Mouse (Mus musculus): ENCODE results near the gene Hoxa1. TPM values are rescaled to one million over a fixed set of nuclear protein-coding genes. Genes with fewer than 3 reads are reported as not detected.

The Hoxa1 gene
- total and polyA plus RNA-seq, 3 experiments = 1.9 to 3.7 (median 3.2) TPM

DNA sequence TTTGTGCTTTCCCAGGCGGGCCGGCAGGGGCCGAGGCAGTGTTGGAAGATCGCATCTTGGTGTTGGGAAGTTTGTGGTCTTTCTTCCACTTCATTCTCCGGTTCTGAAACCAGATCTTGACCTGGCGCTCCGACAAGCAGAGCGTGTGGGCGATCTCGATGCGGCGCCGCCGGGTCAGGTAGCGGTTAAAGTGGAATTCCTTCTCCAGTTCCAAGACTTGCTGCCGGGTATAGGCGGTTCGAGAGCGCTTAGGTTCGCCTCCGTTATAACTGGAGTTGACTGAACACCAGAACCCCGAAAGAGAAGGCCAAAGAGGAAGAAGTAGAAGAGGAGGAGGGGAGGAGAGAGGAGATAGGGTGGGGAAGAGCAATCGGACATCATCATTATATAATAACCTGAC, 32.3 kb upstream of the Hoxa1 start:
- peaks cover 5% of the 10 kb centered on the region for H3K9me3 ChIP-seq (replicated peaks; ENCODE audit: low read length)
- DNase-seq (ENCODE audit: extremely low read depth) = no peak
- H3K27ac ChIP-seq (ENCODE audit: insufficient read depth, low read depth) = no peak overlapping the region
- peaks cover 0 to 13% of the 10 kb centered on the region in 2 experiments; a peak in 2 of 4 replicates for H3K4me1 ChIP-seq (ENCODE audit: control insufficient read depth in 1 of 2, insufficient read depth in 2 of 2)
- no peaks in the 10 kb centered on the region for H3K79me2 ChIP-seq (replicated peaks; ENCODE audit: control insufficient read depth, extremely low read depth, insufficient read depth, poor library complexity, severe bottlenecking)
- dilution Hi-C loops (cut with MboI; ENCODE audit: extremely low pct_ligation_motif_present, extremely low pct_unique_long_range_greater_than_20kb, low sequenced_read_pairs) (no loop called here), in situ Hi-C loops (cut with MboI; ENCODE audit: low pct_ligation_motif_present, low pct_unique_long_range_greater_than_20kb, low sequenced_read_pairs) (no loop called here)
- TF ChIP-seq ZMIZ1 (IDR thresholded peaks at IDR 0.05; ENCODE audit: low read depth, low read length) = no peak
- no peak for TF ChIP-seq ELF1 (IDR thresholded peaks at IDR 0.05; ENCODE audit: low read depth, low read length)
- TF ChIP-seq JUND (conservative IDR thresholded peaks at IDR 0.05; ENCODE audit: low read depth, low read length) = no peak
- TF ChIP-seq MXI1 (IDR thresholded peaks at IDR 0.05; ENCODE audit: low read depth, low read length) = no peak
- no peak for TF ChIP-seq MAZ (IDR thresholded peaks at IDR 0.05; ENCODE audit: low read depth, low read length)
- no peak for TF ChIP-seq EP300 (IDR thresholded peaks at IDR 0.05; ENCODE audit: low read length)
- no peak for TF ChIP-seq KAT2A (IDR thresholded peaks at IDR 0.05; ENCODE audit: insufficient replicate concordance, low read length)
- no peak for TF ChIP-seq HCFC1 (IDR thresholded peaks at IDR 0.05; ENCODE audit: low read depth, low read length)
- TF ChIP-seq POLR2A (IDR thresholded peaks at IDR 0.05; ENCODE audit: low read depth, low read length) = no peak
- TF ChIP-seq CTCF (conservative IDR thresholded peaks at IDR 0.05 in 1 of 2, IDR thresholded peaks at IDR 0.05 in 1 of 2; ENCODE audit: low read depth in 2 of 2, low read length in 2 of 2) = no peak
- no peak for TF ChIP-seq USF2 (conservative IDR thresholded peaks at IDR 0.05; ENCODE audit: low read depth, low read length)
- no peak for TF ChIP-seq ZNF384 (IDR thresholded peaks at IDR 0.05; ENCODE audit: low read depth, low read length)
- TF ChIP-seq USF1 (IDR thresholded peaks at IDR 0.05; ENCODE audit: low read depth, low read length) = no peak
- no peak for TF ChIP-seq BHLHE40 (IDR thresholded peaks at IDR 0.05; ENCODE audit: low read depth, low read length)
- TF ChIP-seq PAX5 (IDR thresholded peaks at IDR 0.05; ENCODE audit: low read length) = no peak
- no peak for TF ChIP-seq SMC3 (IDR thresholded peaks at IDR 0.05; ENCODE audit: low read depth, low read length)
- no peak for TF ChIP-seq CHD1 (IDR thresholded peaks at IDR 0.05; ENCODE audit: low read depth, low read length)
- no peak for TF ChIP-seq RAD21 (IDR thresholded peaks at IDR 0.05; ENCODE audit: low read depth, low read length)
- H3K36me3 ChIP-seq (replicated peaks in 1 of 2; ENCODE audit: control insufficient read depth in 1 of 2, insufficient read depth in 1 of 2, low read length in 1 of 2) = peaks cover 0 to 2% of the 10 kb centered on the region in 2 experiments
- H3K4me2 ChIP-seq (ENCODE audit: insufficient read depth, low read depth, poor library complexity, severe bottlenecking) = no peak overlapping the region
- H3K27me3 ChIP-seq (replicated peaks) = no peaks in the 10 kb centered on the region
- no peak overlapping the region for H3K9ac ChIP-seq (ENCODE audit: insufficient read depth, low read depth)
- no peak overlapping the region for H3K4me3 ChIP-seq (replicated peaks in 1 of 3; ENCODE audit: low read depth in 2 of 3, low read length in 2 of 3, poor library complexity in 1 of 3)

DNA sequence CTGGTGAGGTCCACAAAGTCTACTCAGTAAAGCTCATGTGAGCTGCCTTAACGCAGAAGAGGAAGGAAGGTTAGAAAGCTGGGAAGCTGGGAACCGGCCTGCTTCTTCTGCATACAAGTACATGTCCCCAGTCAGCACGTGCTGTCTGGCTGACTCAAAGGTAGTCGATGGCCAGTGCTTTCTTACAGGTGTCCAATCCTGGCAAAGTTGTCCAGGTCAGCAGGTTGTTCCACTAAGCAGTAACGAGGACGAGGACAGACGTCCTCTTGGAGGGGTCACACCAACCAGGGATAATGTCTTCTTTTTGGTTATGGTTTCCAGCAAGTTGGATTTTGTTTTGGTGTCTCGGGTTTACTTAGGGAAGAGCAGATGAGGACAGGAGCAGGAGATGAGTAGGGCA, 31.8 kb upstream of the Hoxa1 start:
- Histone ChIP-seq H3K4me3 (replicated peaks in 1 of 3; ENCODE audit: low read depth in 2 of 3, low read length in 2 of 3, poor library complexity in 1 of 3) (no peak overlapping the region), H3K27ac (ENCODE audit: insufficient read depth, low read depth) (no peak overlapping the region), H3K4me2 (ENCODE audit: insufficient read depth, low read depth, poor library complexity, severe bottlenecking) (no peak overlapping the region), H3K79me2 (replicated peaks; ENCODE audit: control insufficient read depth, extremely low read depth, insufficient read depth, poor library complexity, severe bottlenecking) (no peaks in the 10 kb centered on the region), H3K9me3 (replicated peaks; ENCODE audit: low read length) (peaks cover 5% of the 10 kb centered on the region), H3K9ac (ENCODE audit: insufficient read depth, low read depth) (no peak overlapping the region), H3K27me3 (replicated peaks) (no peaks in the 10 kb centered on the region), H3K36me3 (replicated peaks in 1 of 2; ENCODE audit: control insufficient read depth in 1 of 2, insufficient read depth in 1 of 2, low read length in 1 of 2) (peaks cover 0 to 2% of the 10 kb centered on the region in 2 experiments), H3K4me1 (ENCODE audit: control insufficient read depth in 1 of 2, insufficient read depth in 2 of 2) (peaks cover 0 to 13% of the 10 kb centered on the region in 2 experiments; a peak in 2 of 4 replicates)
- in situ Hi-C loops (cut with MboI; ENCODE audit: low pct_ligation_motif_present, low pct_unique_long_range_greater_than_20kb, low sequenced_read_pairs) (no loop called here), dilution Hi-C loops (cut with MboI; ENCODE audit: extremely low pct_ligation_motif_present, extremely low pct_unique_long_range_greater_than_20kb, low sequenced_read_pairs) (no loop called here)
- TF ChIP-seq IRF4 (IDR thresholded peaks at IDR 0.05; ENCODE audit: low read depth, low read length) = no peak
- no peak for TF ChIP-seq NRF1 (IDR thresholded peaks at IDR 0.05; ENCODE audit: low read depth, low read length)
- TF ChIP-seq MEF2A (IDR thresholded peaks at IDR 0.05; ENCODE audit: borderline replicate concordance, low read depth, low read length) = no peak
- TF ChIP-seq ZKSCAN1 (IDR thresholded peaks at IDR 0.05; ENCODE audit: borderline replicate concordance, low read depth, low read length) = no peak
- no peak for TF ChIP-seq ZMIZ1 (IDR thresholded peaks at IDR 0.05; ENCODE audit: low read depth, low read length)
- DNase-seq (ENCODE audit: extremely low read depth) = no peak
